Mouse (Mus musculus): Measurements from ENCODE around the gene Scmh1. TPM values are rescaled to one million over a fixed set of nuclear protein-coding genes. Genes with fewer than 3 reads are reported as not detected.

Scmh1 gene
- total and polyA plus RNA-seq, 3 experiments, result 6.0 to 66.8 TPM; not detected in 1

DNA sequence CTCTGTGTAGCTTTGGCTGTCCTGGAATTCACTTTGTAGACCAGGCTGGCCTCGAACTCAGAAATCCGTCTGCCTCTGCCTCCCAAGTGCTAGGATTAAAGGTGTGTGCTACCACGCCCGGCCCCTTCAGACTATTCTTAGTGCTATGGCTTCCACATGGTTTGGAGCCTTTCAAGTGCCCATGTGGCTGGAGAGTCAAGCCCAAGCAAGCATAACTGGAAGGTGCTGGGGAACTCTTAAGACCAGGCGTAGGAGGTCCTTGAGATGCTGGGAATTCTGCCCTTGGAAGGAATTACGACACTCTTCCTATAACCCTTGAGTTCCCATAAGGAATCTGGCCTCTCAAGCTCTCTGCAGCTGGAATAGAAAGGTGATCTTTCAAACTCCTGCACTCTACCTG, 151.5 kb downstream of the Scmh1 start:
- no peak for TF ChIP-seq KAT2A (conservative IDR thresholded peaks at IDR 0.05; ENCODE audit: low read depth, low read length)
- TF ChIP-seq MAFK (IDR thresholded peaks at IDR 0.05; ENCODE audit: borderline replicate concordance, low read depth, low read length), result no peak
- no peak for TF ChIP-seq HCFC1 (IDR thresholded peaks at IDR 0.05; ENCODE audit: low read depth, low read length)
- no peak for TF ChIP-seq GABPA (IDR thresholded peaks at IDR 0.05; ENCODE audit: low read depth, low read length)
- TF ChIP-seq ZC3H11A (IDR thresholded peaks at IDR 0.05; ENCODE audit: low read depth, low read length), result no peak
- TF ChIP-seq POLR2A (IDR thresholded peaks at IDR 0.05; ENCODE audit: control insufficient read depth in 1 of 2, insufficient read depth in 1 of 2, low read depth in 1 of 2, low read length in 2 of 2, poor library complexity in 1 of 2), result no peak
- TF ChIP-seq POLR2AphosphoS5 (IDR thresholded peaks at IDR 0.05; ENCODE audit: borderline replicate concordance, low read depth, low read length), result no peak
- no peak for TF ChIP-seq NELFE (IDR thresholded peaks at IDR 0.05; ENCODE audit: low read depth, low read length)
- no peak for TF ChIP-seq USF1 (IDR thresholded peaks at IDR 0.05; ENCODE audit: low read depth, low read length)
- TF ChIP-seq TCF12 (IDR thresholded peaks at IDR 0.05; ENCODE audit: low read depth, low read length), result no peak
- no peak for TF ChIP-seq MYC (IDR thresholded peaks at IDR 0.05; ENCODE audit: low read depth, low read length)
- TF ChIP-seq POLR2AphosphoS2 (IDR thresholded peaks at IDR 0.05; ENCODE audit: low read length), result no peak
- no peak for TF ChIP-seq MAX (IDR thresholded peaks at IDR 0.05; ENCODE audit: low read length)
- no peak for TF ChIP-seq ETS1 (IDR thresholded peaks at IDR 0.05; ENCODE audit: low read depth, low read length)
- TF ChIP-seq MEF2A (IDR thresholded peaks at IDR 0.05; ENCODE audit: extremely low read depth, insufficient replicate concordance, low read depth, low read length, poor library complexity, severe bottlenecking), result no peak
- TF ChIP-seq MAZ (IDR thresholded peaks at IDR 0.05; ENCODE audit: low read depth, low read length), result no peak
- no peaks in the 10 kb centered on the region for H3K27me3 ChIP-seq (ENCODE audit: control insufficient read depth in 1 of 2, insufficient read depth in 2 of 2, low read length in 2 of 2)
- no peak overlapping the region for H3K9ac ChIP-seq (ENCODE audit: control insufficient read depth, low read depth, low read length, poor library complexity, severe bottlenecking)
- no peak overlapping the region for H3K27ac ChIP-seq (ENCODE audit: control insufficient read depth, low read depth, low read length)
- H3K4me1 ChIP-seq (ENCODE audit: control insufficient read depth in 1 of 2, insufficient read depth in 2 of 2, low read length in 2 of 2), result no peaks in the 10 kb centered on the region
- no peaks in the 10 kb centered on the region for H3K9me3 ChIP-seq (replicated peaks; ENCODE audit: insufficient read depth, low read length)
- peaks cover 0 to 49% of the 10 kb centered on the region in 2 experiments; a peak in 2 of 4 replicates for H3K36me3 ChIP-seq (ENCODE audit: control insufficient read depth in 1 of 2, insufficient read depth in 2 of 2, low read length in 2 of 2)
- no peak overlapping the region for H3K4me3 ChIP-seq (ENCODE audit: control insufficient read depth in 1 of 2, insufficient read depth in 1 of 2, low read depth in 2 of 2, low read length in 2 of 2)
- no peaks in the 10 kb centered on the region for H3K79me2 ChIP-seq (ENCODE audit: control insufficient read depth, insufficient read depth, low read length, poor library complexity)
- no peak for DNase-seq (ENCODE audit: low read depth, low spot score)

- H3K27me3 ChIP-seq (ENCODE audit: control insufficient read depth in 1 of 2, insufficient read depth in 2 of 2, low read length in 2 of 2), result no peaks in the 10 kb centered on the region
- no peak overlapping the region for H3K27ac ChIP-seq (ENCODE audit: control insufficient read depth, low read depth, low read length)
- no peak for DNase-seq (ENCODE audit: low read depth, low spot score)
- H3K79me2 ChIP-seq (ENCODE audit: control insufficient read depth, insufficient read depth, low read length, poor library complexity), result peaks cover 41% of the 10 kb centered on the region
- H3K9me3 ChIP-seq (replicated peaks; ENCODE audit: insufficient read depth, low read length), result no peaks in the 10 kb centered on the region
- H3K36me3 ChIP-seq (ENCODE audit: control insufficient read depth in 1 of 2, insufficient read depth in 2 of 2, low read length in 2 of 2), result peaks cover 18 to 24% of the 10 kb centered on the region in 2 experiments
- no peak overlapping the region for H3K4me3 ChIP-seq (ENCODE audit: control insufficient read depth in 1 of 2, insufficient read depth in 1 of 2, low read depth in 2 of 2, low read length in 2 of 2)
- H3K4me1 ChIP-seq (ENCODE audit: control insufficient read depth in 1 of 2, insufficient read depth in 2 of 2, low read length in 2 of 2), result peaks cover 7 to 14% of the 10 kb centered on the region in 2 experiments; a peak in 3 of 4 replicates
- TF ChIP-seq GABPA (IDR thresholded peaks at IDR 0.05; ENCODE audit: low read depth, low read length) (no peak), MAFK (IDR thresholded peaks at IDR 0.05; ENCODE audit: borderline replicate concordance, low read depth, low read length) (no peak), CTCF (IDR thresholded peaks at IDR 0.05 in 2 of 3, conservative IDR thresholded peaks at IDR 0.05 in 1 of 3; ENCODE audit: control insufficient read depth in 1 of 3, insufficient read depth in 1 of 3, low read depth in 2 of 3, low read length in 3 of 3, poor library complexity in 1 of 3, severe bottlenecking in 1 of 3) (no peak), SIN3A (IDR thresholded peaks at IDR 0.05; ENCODE audit: low read length) (no peak), BHLHE40 (IDR thresholded peaks at IDR 0.05; ENCODE audit: borderline replicate concordance, low read depth, low read length) (no peak), MAZ (IDR thresholded peaks at IDR 0.05; ENCODE audit: low read depth, low read length) (no peak), MXI1 (IDR thresholded peaks at IDR 0.05; ENCODE audit: low read depth, low read length) (no peak), EP300 (IDR thresholded peaks at IDR 0.05; ENCODE audit: low read depth in 1 of 2, low read length in 2 of 2) (no peak), USF2 (IDR thresholded peaks at IDR 0.05; ENCODE audit: borderline replicate concordance in 1 of 2, insufficient read depth in 1 of 2, low read depth in 1 of 2, low read length in 2 of 2) (no peak), TBP (IDR thresholded peaks at IDR 0.05; ENCODE audit: low read depth, low read length) (no peak), ZMIZ1 (IDR thresholded peaks at IDR 0.05; ENCODE audit: low read depth, low read length) (no peak), SMC3 (IDR thresholded peaks at IDR 0.05; ENCODE audit: low read depth, low read length) (no peak), NRF1 (IDR thresholded peaks at IDR 0.05; ENCODE audit: insufficient read depth, low read depth, low read length, poor library complexity, severe bottlenecking) (no peak), MYB (IDR thresholded peaks at IDR 0.05; ENCODE audit: low read depth, low read length) (no peak), E2F4 (IDR thresholded peaks at IDR 0.05; ENCODE audit: borderline replicate concordance, low read depth, low read length) (no peak), CHD2 (IDR thresholded peaks at IDR 0.05; ENCODE audit: low read length) (no peak), MYC (IDR thresholded peaks at IDR 0.05; ENCODE audit: low read depth, low read length) (no peak), POLR2AphosphoS2 (IDR thresholded peaks at IDR 0.05; ENCODE audit: low read length) (no peak)
- no peak overlapping the region for H3K9ac ChIP-seq (ENCODE audit: control insufficient read depth, low read depth, low read length, poor library complexity, severe bottlenecking)
Measured at GRCm38 (mm10) chr4:120565726-120566125, 160.6 kb downstream of the Scmh1 start.

All from MEL (cell line).